Mouse (Mus musculus): ENCODE measurements at regions not wholly inside any gene's neighbourhood (a gene's known extent, or its start where the extent isn't known, plus 50 kb on each side); places are given as distances from the start of the nearest gene placed in this dataset.

DNA sequence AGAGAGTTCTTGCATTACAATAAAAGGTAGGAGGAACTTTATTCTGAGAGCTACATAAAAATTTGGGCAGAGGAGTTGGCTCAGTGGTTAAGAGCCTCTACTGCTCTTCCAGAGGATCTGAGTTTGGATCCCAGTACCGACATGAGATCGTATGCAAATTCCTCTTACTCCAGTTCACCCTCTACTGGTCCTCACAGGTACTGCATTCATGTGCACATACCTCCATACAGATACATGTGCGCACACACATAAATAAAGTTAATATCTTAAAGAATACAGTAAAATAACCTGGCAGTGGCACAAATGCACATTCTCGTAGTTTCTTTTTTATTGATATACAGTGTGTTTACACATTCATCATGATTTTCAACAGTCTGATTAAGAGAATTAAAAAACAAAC is 232.4 kb downstream of the Vps13c start:
- Histone ChIP-seq H3K4me3 (ENCODE audit: low read depth, low read length) (no peak overlapping the region), H3K9me3 (replicated peaks; ENCODE audit: control insufficient read depth, low read length) (peaks cover 6% of the 10 kb centered on the region; the same call in 1 of the 2 replicates), H3K27me3 (ENCODE audit: control insufficient read depth, insufficient read depth, low read length) (no peaks in the 10 kb centered on the region), H3K36me3 (replicated peaks; ENCODE audit: control insufficient read depth, insufficient read depth, low read length) (no peaks in the 10 kb centered on the region), H3K27ac (ENCODE audit: low read depth) (no peak overlapping the region), H3K4me2 (ENCODE audit: low read depth, low read length) (no peak overlapping the region), H3K4me1 (ENCODE audit: control insufficient read depth, insufficient read depth) (no peaks in the 10 kb centered on the region), H3K9ac (replicated peaks; ENCODE audit: low read depth, low read length) (no peak overlapping the region)
- 87% methylated on average over 4 of the region's 4 CpGs for WGBS
- TF ChIP-seq EP300 (IDR thresholded peaks at IDR 0.05; ENCODE audit: low read depth) (no peak), CTCF (IDR thresholded peaks at IDR 0.05; ENCODE audit: low read depth) (no peak)
- DNase-seq (ENCODE audit: low spot score) (no peak), ATAC-seq (ENCODE audit: insufficient read depth, low read depth) (no peak)

DNA sequence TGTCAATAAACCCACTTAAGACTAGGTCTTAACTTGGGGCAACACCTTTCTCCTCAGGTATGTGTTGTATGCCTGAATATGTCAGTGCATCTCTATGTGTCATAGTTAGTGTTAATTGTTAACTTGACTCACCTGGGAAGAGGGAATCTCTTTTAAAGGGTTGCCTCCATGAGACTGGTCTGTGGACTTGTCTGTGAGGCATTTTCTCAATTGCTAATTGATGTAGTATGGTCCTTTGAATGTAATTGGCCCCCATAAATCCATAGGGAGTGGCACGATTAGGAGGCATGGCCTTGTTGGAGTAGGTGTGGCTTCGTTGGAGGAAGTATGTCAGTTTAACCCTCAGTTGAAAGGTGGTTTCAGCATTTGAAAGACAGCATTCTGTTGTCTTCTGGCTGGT is 237.1 kb downstream of the Vps13c start:
- 65% methylated on average over 2 of the region's 2 CpGs for WGBS
- TF ChIP-seq EP300 (IDR thresholded peaks at IDR 0.05; ENCODE audit: low read depth): no peak
- no peak overlapping the region for H3K27ac ChIP-seq (ENCODE audit: low read depth)
- no peak for DNase-seq (ENCODE audit: low spot score)
- no peaks in the 10 kb centered on the region for H3K27me3 ChIP-seq (ENCODE audit: control insufficient read depth, insufficient read depth, low read length)
- H3K4me2 ChIP-seq (ENCODE audit: low read depth, low read length): no peak overlapping the region
- H3K4me3 ChIP-seq (ENCODE audit: low read depth, low read length): no peak overlapping the region
- no peak for ATAC-seq (ENCODE audit: insufficient read depth, low read depth)
- peaks cover 6% of the 10 kb centered on the region; the same call in 1 of the 2 replicates for H3K9me3 ChIP-seq (replicated peaks; ENCODE audit: control insufficient read depth, low read length)
- no peaks in the 10 kb centered on the region for H3K4me1 ChIP-seq (ENCODE audit: control insufficient read depth, insufficient read depth)
- no peak overlapping the region for H3K9ac ChIP-seq (replicated peaks; ENCODE audit: low read depth, low read length)
- H3K36me3 ChIP-seq (replicated peaks; ENCODE audit: control insufficient read depth, insufficient read depth, low read length): no peaks in the 10 kb centered on the region

DNA sequence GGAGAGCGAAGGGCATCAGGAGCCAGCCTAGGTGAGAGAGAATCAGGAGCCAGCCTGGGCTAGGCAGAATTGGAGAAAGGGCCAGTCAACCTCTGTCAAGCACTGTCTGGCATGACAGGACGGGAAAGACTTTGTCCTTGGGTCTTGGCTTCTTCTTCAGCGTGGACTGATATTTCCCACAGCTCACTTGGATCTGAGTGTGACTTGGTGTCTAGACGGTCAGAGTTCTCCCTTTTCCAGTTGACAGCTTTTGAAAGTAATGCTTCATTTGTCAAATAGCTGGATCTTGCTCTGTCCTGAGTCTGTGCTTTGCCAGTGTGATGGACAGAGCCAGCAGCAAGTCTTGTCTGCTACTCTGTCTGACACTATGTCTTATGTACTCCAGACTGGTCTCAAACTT is 243.1 kb downstream of the Vps13c start:
- Histone ChIP-seq H3K27me3 (ENCODE audit: control insufficient read depth, insufficient read depth, low read length) (no peaks in the 10 kb centered on the region), H3K4me3 (ENCODE audit: low read depth, low read length) (no peak overlapping the region)

DNA sequence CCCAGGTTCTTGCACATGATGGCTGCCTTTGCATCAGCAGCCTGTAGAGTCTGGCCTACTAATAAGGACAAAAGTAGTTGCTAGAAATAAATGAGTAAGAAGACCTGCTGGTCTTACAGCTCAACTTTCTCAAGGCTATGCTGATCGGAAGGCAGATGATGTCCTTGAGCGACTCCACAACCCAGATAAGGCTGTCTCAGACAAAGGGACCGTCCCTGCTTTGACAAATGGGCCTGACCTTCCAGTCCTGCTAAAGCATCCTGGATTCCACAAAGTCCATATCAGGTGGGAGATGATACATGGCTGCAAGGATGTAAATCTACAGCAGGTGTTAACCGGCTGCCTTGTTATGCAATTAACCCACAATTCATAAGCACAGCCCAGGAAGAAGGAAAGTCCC is 244.8 kb downstream of the Vps13c start:
- H3K27me3 ChIP-seq (ENCODE audit: control insufficient read depth, insufficient read depth, low read length): no peaks in the 10 kb centered on the region
- no peaks in the 10 kb centered on the region for H3K4me1 ChIP-seq (ENCODE audit: control insufficient read depth, insufficient read depth)
- ATAC-seq (ENCODE audit: insufficient read depth, low read depth) (no peak), DNase-seq (ENCODE audit: low spot score) (no peak)
- TF ChIP-seq EP300 (IDR thresholded peaks at IDR 0.05; ENCODE audit: low read depth) (no peak), CTCF (IDR thresholded peaks at IDR 0.05; ENCODE audit: low read depth) (no peak)
- H3K27ac ChIP-seq (ENCODE audit: low read depth): no peak overlapping the region
- H3K4me3 ChIP-seq (ENCODE audit: low read depth, low read length): no peak overlapping the region
- 63% methylated on average over 4 of the region's 4 CpGs for WGBS
- no peaks in the 10 kb centered on the region for H3K9me3 ChIP-seq (replicated peaks; ENCODE audit: control insufficient read depth, low read length)
- H3K9ac ChIP-seq (replicated peaks; ENCODE audit: low read depth, low read length): no peak overlapping the region
- H3K4me2 ChIP-seq (ENCODE audit: low read depth, low read length): no peak overlapping the region
- H3K36me3 ChIP-seq (replicated peaks; ENCODE audit: control insufficient read depth, insufficient read depth, low read length): no peaks in the 10 kb centered on the region

More for the DNA sequence above, 243.1 kb downstream of the Vps13c start:
- Histone ChIP-seq H3K9me3 (replicated peaks; ENCODE audit: control insufficient read depth, low read length) (no peaks in the 10 kb centered on the region), H3K36me3 (replicated peaks; ENCODE audit: control insufficient read depth, insufficient read depth, low read length) (no peaks in the 10 kb centered on the region), H3K4me2 (ENCODE audit: low read depth, low read length) (no peak overlapping the region), H3K27ac (ENCODE audit: low read depth) (no peak overlapping the region), H3K4me1 (ENCODE audit: control insufficient read depth, insufficient read depth) (no peaks in the 10 kb centered on the region), H3K9ac (replicated peaks; ENCODE audit: low read depth, low read length) (no peak overlapping the region)
- no peak for TF ChIP-seq CTCF (IDR thresholded peaks at IDR 0.05; ENCODE audit: low read depth)
- no peak for TF ChIP-seq EP300 (IDR thresholded peaks at IDR 0.05; ENCODE audit: low read depth)
- no peak for ATAC-seq (ENCODE audit: insufficient read depth, low read depth)
- DNase-seq (ENCODE audit: low spot score): no peak
- 67% methylated on average over 4 of the region's 4 CpGs for WGBS

DNA sequence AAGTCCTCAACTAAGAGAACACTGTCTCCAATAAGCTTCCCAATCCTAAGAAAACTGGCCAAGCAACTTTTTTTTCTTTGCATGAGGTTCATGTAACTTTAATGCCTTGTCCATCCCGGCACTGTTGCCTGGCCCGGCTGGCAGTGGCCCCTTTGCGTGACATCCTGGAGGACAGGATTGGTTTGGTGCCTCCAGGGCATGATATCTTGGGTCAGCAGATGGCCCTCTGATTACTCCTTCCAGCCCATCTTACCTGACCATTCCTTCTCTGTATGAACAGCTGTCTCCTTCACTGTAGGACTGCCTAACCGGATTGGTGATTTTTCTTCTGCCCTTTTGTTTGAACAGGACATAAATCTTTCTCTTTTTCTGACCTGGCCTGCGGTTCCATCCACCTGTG is 254.4 kb downstream of the Vps13c start:
- ATAC-seq (ENCODE audit: insufficient read depth, low read depth) (no peak), DNase-seq (ENCODE audit: low spot score) (no peak)
- Histone ChIP-seq H3K27me3 (ENCODE audit: control insufficient read depth, insufficient read depth, low read length) (no peaks in the 10 kb centered on the region), H3K9ac (replicated peaks; ENCODE audit: low read depth, low read length) (no peak overlapping the region), H3K27ac (ENCODE audit: low read depth) (no peak overlapping the region), H3K36me3 (replicated peaks; ENCODE audit: control insufficient read depth, insufficient read depth, low read length) (no peaks in the 10 kb centered on the region), H3K4me1 (ENCODE audit: control insufficient read depth, insufficient read depth) (no peaks in the 10 kb centered on the region), H3K9me3 (replicated peaks; ENCODE audit: control insufficient read depth, low read length) (no peaks in the 10 kb centered on the region), H3K4me2 (ENCODE audit: low read depth, low read length) (no peak overlapping the region), H3K4me3 (ENCODE audit: low read depth, low read length) (no peak overlapping the region)
- TF ChIP-seq CTCF (IDR thresholded peaks at IDR 0.05; ENCODE audit: low read depth) (no peak), EP300 (IDR thresholded peaks at IDR 0.05; ENCODE audit: low read depth) (no peak)
- 84% methylated on average over 5 of the region's 5 CpGs for WGBS

DNA sequence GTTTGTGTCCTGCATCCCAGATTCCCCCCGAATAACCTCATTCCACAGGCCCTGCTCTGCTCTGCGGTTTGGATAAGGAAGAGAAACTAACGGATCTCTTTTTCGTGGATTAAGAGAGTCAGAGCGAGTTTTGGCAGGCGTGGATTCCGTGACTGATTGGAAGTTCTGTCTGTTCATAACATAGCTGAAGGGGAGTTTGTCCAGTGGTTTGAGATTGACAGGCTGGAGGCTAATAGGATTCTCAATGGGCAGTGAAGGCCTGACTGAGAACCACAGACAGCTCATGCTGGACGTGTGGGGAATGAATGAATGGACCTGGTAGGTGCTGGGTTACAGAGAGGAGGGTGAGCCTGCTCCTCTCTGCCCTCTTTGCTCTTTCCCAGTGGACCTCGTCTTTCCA is 269.6 kb downstream of the Vps13c start:
- TF ChIP-seq EP300 (IDR thresholded peaks at IDR 0.05; ENCODE audit: low read depth) (no peak), CTCF (IDR thresholded peaks at IDR 0.05; ENCODE audit: low read depth) (no peak)
- ATAC-seq (ENCODE audit: insufficient read depth, low read depth) (no peak), DNase-seq (ENCODE audit: low spot score) (no peak)
- Histone ChIP-seq H3K4me3 (ENCODE audit: low read depth, low read length) (no peak overlapping the region), H3K9me3 (replicated peaks; ENCODE audit: control insufficient read depth, low read length) (no peaks in the 10 kb centered on the region), H3K27ac (ENCODE audit: low read depth) (no peak overlapping the region), H3K27me3 (ENCODE audit: control insufficient read depth, insufficient read depth, low read length) (no peaks in the 10 kb centered on the region), H3K4me1 (ENCODE audit: control insufficient read depth, insufficient read depth) (no peaks in the 10 kb centered on the region), H3K9ac (replicated peaks; ENCODE audit: low read depth, low read length) (no peak overlapping the region), H3K36me3 (replicated peaks; ENCODE audit: control insufficient read depth, insufficient read depth, low read length) (no peaks in the 10 kb centered on the region), H3K4me2 (ENCODE audit: low read depth, low read length) (no peak overlapping the region)
- 77% methylated on average over 9 of the region's 9 CpGs for WGBS

Measured in heart, postnatal 0 days (tissue).